Mouse (Mus musculus) forelimb bud, embryonic 11.5 days (tissue): ENCODE data around the gene Dph2.

ENCODE experiments used
- DNase-seq: peaks from one replicate; pipeline ENCODE4 v3.0.0-alpha.2; 2012; ENCODE audit warnings: low read depth, low spot score

The Dph2 gene

DNA sequence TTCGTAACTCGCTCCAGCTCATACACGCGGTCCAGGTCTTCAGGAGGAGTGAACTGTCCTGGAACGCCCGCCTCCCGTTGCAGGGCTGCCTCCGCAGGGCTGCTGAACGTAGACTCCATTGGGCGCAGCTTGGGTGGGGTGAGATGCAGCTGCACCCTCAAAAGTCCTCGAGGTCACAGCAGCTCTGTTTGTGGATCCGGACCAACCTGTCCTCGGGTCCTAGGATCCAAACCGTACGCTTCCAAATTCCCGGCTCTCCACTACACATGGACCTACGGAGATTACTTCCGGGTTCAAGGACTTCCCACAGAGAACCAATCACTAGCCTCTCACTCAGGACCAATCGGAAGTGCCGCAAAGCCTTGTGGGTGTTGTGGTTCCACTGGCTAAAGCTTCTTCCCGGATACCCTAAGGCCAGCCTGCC, at the start of gene Dph2:
Gene Dph2, minus strand, starts transcription at position 295 of the 424 bp plus-strand sequence.
- peak; percentile 90 for DNase-seq

DNA sequence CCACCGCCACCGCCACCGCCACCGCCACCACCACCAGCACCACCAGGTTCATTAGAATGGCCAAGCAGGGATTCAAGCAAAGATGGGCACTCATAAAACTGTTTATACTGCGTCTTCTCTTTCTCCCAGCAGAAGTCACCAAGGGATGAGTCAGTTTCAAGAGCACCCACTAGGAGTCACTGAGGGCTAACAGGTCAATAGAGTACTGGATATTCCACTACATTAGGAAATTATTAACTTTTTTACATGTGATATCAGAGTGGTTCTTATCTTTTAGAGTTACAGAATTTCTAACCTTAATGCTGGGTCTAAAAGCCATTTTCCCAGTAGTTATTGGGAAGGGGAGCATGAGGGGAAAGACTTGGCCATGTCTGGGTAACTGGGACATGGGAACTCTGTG, 45.1 kb upstream of the Dph2 start:
- DNase-seq = no peak

DNA sequence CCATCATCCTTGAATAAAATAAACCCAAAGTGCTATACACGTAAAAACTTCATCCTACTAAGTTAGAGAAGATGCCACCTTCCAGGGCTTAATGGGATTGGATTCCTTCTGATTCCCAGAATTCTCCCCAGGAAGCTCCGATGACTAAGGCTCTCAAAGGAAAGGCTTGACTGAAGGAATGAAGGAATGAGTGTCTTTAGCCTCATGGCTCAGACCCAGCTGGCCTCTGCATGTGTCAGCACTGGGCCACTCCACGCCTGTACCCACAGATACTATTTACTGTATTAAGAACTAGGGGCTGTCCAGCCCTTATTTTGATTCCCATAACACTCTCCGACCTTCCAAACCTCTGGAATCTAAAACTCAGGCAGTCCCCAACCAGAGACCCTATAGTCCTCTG, 42.2 kb upstream of the Dph2 start:
- DNase-seq = no peak

DNA sequence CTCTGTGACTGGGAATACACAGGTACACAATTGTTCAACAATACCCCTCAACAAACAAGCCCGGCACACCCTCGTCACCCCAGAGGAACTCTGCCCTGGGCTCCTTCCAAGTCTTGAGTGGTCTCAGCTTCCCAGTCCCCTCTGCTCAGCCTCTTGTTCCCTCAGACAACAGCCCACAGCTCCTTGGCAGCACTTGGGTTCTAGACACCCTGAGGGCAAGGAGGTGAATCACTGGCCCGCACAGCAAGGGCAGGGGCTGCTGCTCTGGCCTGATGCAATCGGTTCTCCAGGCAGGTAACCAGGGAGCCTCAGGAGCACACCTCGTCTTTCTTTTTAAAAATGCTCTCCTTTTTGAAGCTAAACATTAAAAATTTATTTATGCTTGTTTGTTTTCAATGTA, 41.4 kb upstream of the Dph2 start:
- DNase-seq = no peak

GRCm38 (mm10) chr4:117929391-117929881, 37.6 kb upstream of the Dph2 start, which contains the start of gene Artn:
Artn (minus strand) TSS chr4:117929763.
- peak; percentile 45 for DNase-seq

GRCm38 (mm10) chr4:117928699-117929241, 36.9 kb upstream of the Dph2 start:
- peak; percentile 67 for DNase-seq

- peak; percentile 82 for DNase-seq
Observed at GRCm38 (mm10) chr4:117928234-117928633, 36.4 kb upstream of the Dph2 start.

GRCm38 (mm10) chr4:117926545-117927482, 35.0 kb upstream of the Dph2 start:
- peak; percentile 53 for DNase-seq

- DNase-seq = no peak
Observed at GRCm38 (mm10) chr4:117924916-117925315, 33.1 kb upstream of the Dph2 start.

DNA sequence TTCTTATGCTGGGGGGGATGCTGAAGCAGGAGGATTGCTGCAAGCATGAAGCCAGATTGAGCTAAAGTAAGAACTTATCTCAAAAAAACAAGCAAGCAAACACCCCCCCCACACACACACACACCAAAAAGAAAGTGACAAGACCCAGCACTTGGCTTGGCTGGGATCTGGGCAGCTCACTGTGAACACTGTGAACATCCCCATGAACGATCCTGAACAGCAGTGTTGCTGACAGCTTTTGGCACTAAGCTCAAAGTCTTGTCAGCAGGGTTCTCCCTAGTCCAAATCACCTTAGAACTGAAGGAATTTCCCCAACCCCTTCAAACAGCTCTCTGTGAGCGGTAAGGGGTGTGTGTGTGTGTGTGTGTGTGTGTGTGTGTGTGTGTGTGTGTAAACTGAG, 31.6 kb upstream of the Dph2 start:
- no peak for DNase-seq

DNA sequence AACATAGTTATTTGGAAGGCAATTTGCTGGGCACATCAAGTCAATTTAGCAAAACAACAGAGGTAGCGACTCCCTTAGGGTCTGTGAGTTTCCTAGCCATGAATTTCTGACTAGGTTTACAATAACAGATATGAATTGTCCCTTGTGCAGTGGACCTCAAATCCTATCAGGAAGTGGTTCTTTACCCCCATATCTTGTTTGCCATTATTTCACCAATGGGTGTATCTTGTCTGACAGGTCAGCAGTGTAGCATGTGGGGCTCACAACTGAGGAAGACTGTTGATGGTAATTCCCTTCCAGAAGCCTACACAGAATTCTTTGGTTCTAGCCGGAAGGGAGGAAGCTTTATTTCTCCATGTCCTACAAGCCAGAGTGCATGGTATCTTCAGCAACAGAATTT, 29.5 kb upstream of the Dph2 start:
- no peak for DNase-seq

GRCm38 (mm10) chr4:117918762-117919161, 26.9 kb upstream of the Dph2 start:
- no peak for DNase-seq

DNA sequence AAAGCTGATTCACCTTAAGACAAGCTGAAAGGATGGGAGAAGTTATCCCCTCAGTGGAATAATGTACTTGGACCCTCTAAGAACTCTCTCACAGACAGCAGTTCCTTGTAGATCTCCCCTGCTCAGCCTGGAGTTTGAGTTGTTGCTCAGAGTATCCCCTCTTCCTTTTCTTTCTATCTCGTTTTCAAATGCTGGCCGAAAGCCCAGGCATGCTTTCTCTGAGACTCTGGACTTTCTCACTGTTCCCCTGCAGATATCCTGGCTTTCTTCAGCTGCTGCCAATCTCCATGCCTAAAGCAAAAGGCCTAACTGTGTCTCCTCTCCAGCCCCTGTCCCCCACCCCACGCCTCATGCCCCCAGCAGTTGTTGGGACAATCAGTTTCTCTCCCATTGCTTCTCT, 26.4 kb upstream of the Dph2 start:
- no peak for DNase-seq

DNA sequence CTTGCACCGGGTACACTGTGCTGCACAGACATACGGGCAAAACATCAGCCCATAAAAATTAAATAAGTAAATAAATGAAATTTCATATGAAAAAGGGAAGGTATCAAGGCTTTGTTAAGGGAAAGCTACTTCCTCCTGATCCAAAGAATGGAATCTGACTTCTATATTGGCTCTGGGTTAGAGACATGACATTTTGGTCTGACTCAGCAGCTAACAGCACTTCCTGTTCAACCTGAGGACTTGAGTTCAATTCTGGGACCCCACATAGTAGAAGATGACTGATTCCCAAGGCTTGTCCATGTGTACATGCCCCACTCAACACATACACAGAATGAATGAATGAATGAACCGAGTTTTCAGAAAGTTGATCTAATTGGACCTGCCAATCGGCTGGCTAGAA, 26.0 kb upstream of the Dph2 start:
- DNase-seq = no peak

DNA sequence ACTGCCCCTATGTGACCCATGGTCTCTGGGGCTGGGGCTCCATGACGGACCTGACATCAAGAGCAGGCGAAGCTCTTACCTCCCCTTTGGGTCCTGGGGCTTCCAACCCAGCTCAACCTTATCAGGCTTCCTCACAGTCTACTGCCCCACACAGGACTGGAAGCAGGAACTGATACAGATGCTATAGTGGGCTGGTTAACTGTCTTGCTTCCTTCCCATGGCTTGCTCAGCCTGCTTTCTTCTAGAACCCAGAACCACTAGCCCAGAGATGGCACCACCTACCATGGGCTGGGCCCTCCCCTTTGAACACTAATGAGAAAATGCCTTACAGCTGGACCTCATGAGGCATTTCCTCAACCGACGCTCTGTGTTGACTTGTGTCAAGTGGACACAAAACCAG, 25.6 kb upstream of the Dph2 start:
- DNase-seq = no peak

- DNase-seq = no peak
Observed at GRCm38 (mm10) chr4:117916386-117916785, 24.6 kb upstream of the Dph2 start.

DNA sequence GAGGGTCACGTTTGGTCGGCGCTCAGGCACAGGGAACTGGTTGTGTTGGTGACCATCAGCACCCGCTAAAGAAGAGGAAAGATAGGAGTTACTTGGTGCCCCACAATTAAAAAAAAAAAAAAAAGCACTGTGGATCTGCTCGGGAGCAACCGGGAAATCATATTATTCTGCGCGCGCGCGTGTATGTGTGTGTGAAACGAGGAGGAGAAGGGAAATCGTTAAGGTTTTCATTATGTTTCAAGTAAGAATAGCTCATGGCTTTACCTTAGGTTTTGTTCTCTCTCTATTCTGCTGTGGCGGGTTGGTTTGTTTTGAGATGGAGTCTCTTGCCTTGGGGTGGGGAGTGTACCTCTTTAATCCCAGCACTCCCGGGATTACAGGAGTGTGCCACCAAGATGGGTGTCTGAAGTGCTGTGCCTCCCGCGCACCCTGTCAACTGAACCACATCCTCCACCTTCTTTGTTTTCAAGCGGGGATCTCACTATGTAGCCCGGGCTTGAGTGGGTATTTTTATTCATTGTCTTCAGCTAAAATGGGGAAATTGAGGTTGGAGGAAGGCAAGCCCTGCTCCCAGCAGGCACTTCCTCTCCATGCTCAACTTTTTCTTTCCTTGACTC, 23.8 kb upstream of the Dph2 start:
- no peak for DNase-seq

DNA sequence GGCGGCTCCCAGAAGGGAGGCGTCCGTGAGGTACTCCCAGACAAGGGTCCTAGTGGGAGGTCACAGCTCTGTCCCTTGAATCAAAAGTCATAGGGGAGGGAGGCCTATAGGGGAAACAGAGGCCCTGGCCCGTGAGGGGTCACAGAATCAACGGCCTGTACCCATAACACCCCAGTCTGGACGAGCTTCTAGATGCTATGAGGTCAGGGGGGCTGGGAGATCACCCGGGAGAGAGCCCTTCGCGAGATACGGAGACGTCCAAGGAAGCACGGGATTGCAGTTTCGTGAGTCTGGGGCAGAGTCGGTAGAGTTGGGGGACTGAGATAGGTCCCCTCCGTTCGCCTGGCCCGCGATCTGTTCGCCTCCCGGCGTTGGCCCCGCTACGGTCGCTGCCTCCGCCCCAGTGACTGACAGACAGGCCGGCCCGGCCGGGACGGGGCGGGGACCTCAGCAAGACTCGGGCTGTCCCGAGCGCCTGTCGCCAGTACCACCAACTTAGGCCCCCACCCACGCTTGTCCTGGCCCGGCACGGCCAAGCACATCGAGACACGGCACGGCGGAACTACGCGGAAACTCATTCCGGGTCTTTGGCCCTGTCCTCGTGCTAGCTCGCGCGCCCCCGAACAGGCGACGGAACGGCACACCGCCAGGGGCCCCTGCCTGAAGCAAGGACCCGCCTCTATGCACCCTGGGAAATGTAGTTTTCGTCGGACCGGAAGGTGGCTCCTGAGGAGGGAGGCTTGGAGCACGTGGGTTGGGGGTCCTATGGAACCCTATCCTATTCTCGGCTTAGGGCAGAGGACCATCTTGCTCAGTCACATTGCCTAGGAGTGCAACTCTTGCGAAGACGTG, 23.0 kb upstream of the Dph2 start, which contains the start of gene Ipo13:
Gene Ipo13, minus strand, starts transcription at position 409 of the 852 bp plus-strand sequence.
- peak; percentile 94 for DNase-seq

DNA sequence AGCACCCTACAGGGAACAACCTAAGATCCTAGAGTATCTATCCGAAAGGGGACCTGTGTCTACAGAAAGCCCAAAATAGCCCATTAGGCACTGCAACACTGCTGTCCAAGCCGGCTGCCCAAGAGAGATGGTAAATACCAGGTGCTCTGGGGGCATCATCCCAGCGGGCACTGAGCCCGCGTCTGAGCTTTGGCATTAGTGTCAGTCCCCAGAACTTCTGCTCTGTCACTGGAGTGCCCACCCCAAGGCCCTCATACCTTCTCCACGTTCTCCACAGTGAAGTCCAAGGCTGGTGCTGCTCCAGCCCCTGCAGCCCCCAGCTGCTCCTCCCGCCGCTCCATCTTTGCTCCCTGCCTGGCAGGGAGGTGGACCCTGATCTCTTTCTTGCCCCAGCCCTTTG, 22.2 kb upstream of the Dph2 start:
- no peak for DNase-seq

DNA sequence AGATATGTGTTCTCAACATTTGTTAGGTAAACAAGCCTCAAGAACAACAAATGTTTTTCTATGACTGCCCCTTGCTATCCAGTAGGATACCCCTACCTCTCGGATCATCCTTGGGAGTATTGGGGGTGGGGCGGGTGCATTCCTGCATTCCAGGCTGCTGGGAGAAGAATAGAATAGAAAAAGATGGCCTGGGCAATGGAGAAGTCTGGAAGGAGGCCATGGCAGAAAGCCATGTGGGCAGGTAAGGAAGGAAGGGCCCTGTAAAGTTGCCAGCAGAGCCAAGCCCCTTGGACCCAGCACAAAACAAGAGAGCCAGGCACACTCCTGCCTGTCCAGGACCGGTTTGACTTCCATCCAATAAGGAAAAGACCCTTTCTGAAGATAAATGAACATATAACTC, 21.6 kb upstream of the Dph2 start:
- DNase-seq = no peak

DNA sequence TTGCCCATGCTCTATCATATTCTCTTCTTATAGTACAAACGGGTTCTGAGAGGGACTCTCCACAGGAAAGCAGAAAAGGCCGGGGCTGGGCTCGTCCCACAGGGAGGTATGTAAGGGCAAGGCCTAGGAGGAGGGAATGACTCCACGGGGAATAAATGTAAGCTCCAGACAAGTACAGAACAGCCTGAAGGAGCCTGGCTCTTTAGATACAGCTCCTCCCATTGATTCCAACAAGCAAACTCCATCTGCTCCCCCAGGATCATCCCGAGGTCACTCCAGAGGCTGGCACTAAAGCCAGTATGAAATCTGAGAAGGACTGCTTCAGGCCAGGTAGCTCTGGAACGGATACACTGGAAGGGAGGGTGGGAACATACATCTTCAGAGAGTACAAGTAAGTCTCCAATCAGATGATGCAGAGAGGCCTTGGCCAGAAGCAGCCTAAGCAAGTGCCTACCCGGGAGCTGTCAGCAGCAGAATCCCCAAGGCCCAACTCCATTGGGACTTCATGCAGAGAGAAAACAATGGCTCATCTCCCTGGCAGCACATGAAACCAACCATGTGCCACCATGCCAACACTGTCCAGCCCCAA, 20.9 kb upstream of the Dph2 start:
- no peak for DNase-seq
